Mouse (Mus musculus): Measurements from ENCODE around the gene Fam32a. TPM values are rescaled to one million over a fixed set of nuclear protein-coding genes. Genes with fewer than 3 reads are reported as not detected.

Gene Fam32a
- total RNA-seq, 1 experiment: 41.6 TPM

DNA sequence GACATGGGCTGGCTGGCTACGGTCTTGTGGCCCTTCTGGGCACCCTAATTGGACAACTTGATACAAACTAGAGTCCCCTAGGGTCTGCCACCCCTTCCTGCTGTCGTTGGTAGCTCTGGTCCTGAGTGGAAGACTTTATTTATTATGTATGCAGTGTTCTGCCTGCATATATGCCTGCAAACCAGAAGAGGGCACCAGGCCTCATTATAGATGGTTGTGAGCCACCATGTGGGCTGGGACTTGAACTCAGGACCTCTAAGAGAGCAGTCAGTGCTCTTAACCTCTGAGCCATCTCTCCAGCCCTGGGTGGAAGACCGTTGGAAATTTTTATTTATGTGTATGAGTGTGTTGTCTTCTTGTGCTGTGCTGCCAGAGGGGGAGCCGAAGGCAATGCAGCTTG, 1.2 kb downstream of the Fam32a start:
- no peak overlapping the region for H3K9ac ChIP-seq (ENCODE audit: insufficient read depth, low read depth, low read length, poor library complexity, severe bottlenecking)
- peaks cover 0 to 6% of the 10 kb centered on the region in 2 experiments; a peak in 2 of 4 replicates for H3K4me1 ChIP-seq (ENCODE audit: control insufficient read depth in 2 of 2, insufficient read depth in 2 of 2, low read length in 2 of 2, poor library complexity in 1 of 2)
- peaks cover 9% of the 10 kb centered on the region; the same call in 1 of the 2 replicates for H3K36me3 ChIP-seq (ENCODE audit: control insufficient read depth, insufficient read depth, low read length, poor library complexity, severe bottlenecking)
- H3K9me3 ChIP-seq (ENCODE audit: control insufficient read depth, insufficient read depth, low read depth, low read length): no peaks in the 10 kb centered on the region
- H3K27ac ChIP-seq (ENCODE audit: insufficient read depth, low read depth, low read length, poor library complexity, severe bottlenecking): no peak overlapping the region
- in situ Hi-C loops (cut with MboI; ENCODE audit: low sequenced_read_pairs in 2 of 2, unreplicated experiment in 2 of 2): no loop called here
- no peak overlapping the region for H3K4me3 ChIP-seq (ENCODE audit: insufficient read depth in 1 of 2, low read depth in 1 of 2, low read length in 2 of 2, poor library complexity in 1 of 2, severe bottlenecking in 1 of 2)
- TF ChIP-seq CHD2 (IDR thresholded peaks at IDR 0.05; ENCODE audit: low read depth, low read length): no peak
- TF ChIP-seq ZNF384 (IDR thresholded peaks at IDR 0.05; ENCODE audit: low read depth, low read length): no peak
- TF ChIP-seq ZC3H11A (IDR thresholded peaks at IDR 0.05; ENCODE audit: borderline replicate concordance, low read depth, low read length): no peak
- TF ChIP-seq MAFK (IDR thresholded peaks at IDR 0.05; ENCODE audit: insufficient read depth, low read depth, low read length): no peak
- TF ChIP-seq HCFC1 (IDR thresholded peaks at IDR 0.05; ENCODE audit: borderline replicate concordance, insufficient read depth, low read length): no peak
- DNase-seq (ENCODE audit: low read depth, low spot score): no peak

DNA sequence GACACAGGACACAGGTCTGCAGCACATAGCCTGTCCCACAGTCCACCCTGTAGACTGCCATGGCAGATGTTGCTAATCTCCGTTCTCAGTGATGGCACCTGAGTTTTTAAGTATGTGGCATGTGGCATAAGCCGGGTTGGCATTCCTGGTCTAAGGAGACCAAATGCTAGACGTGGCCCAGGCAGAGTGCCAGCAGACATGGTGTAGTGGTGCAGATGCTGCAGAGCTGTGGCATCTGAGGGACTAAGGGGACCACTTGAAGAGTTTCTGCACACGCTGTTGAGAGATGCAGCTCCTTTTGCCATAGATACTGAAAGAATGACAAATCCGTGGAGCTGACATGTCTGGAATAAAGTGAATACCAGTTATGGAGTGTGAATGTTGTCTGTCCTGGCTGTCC, 3.1 kb downstream of the Fam32a start:
- in situ Hi-C loops (cut with MboI; ENCODE audit: low sequenced_read_pairs in 2 of 2, unreplicated experiment in 2 of 2): no loop called here
- DNase-seq (ENCODE audit: low read depth, low spot score): no peak
- H3K4me3 ChIP-seq (ENCODE audit: insufficient read depth in 1 of 2, low read depth in 1 of 2, low read length in 2 of 2, poor library complexity in 1 of 2, severe bottlenecking in 1 of 2): no peak overlapping the region
- H3K27ac ChIP-seq (ENCODE audit: insufficient read depth, low read depth, low read length, poor library complexity, severe bottlenecking): no peak overlapping the region
- peaks cover 9% of the 10 kb centered on the region; the same call in 1 of the 2 replicates for H3K36me3 ChIP-seq (ENCODE audit: control insufficient read depth, insufficient read depth, low read length, poor library complexity, severe bottlenecking)
- no peaks in the 10 kb centered on the region for H3K9me3 ChIP-seq (ENCODE audit: control insufficient read depth, insufficient read depth, low read depth, low read length)
- H3K4me1 ChIP-seq (ENCODE audit: control insufficient read depth in 2 of 2, insufficient read depth in 2 of 2, low read length in 2 of 2, poor library complexity in 1 of 2): peaks cover 0 to 6% of the 10 kb centered on the region in 2 experiments; a peak in 2 of 4 replicates
- no peak overlapping the region for H3K9ac ChIP-seq (ENCODE audit: insufficient read depth, low read depth, low read length, poor library complexity, severe bottlenecking)
- no peak for TF ChIP-seq MAFK (IDR thresholded peaks at IDR 0.05; ENCODE audit: insufficient read depth, low read depth, low read length)
- TF ChIP-seq ZC3H11A (IDR thresholded peaks at IDR 0.05; ENCODE audit: borderline replicate concordance, low read depth, low read length): no peak
- TF ChIP-seq ZNF384 (IDR thresholded peaks at IDR 0.05; ENCODE audit: low read depth, low read length): no peak
- TF ChIP-seq HCFC1 (IDR thresholded peaks at IDR 0.05; ENCODE audit: borderline replicate concordance, insufficient read depth, low read length): no peak

DNA sequence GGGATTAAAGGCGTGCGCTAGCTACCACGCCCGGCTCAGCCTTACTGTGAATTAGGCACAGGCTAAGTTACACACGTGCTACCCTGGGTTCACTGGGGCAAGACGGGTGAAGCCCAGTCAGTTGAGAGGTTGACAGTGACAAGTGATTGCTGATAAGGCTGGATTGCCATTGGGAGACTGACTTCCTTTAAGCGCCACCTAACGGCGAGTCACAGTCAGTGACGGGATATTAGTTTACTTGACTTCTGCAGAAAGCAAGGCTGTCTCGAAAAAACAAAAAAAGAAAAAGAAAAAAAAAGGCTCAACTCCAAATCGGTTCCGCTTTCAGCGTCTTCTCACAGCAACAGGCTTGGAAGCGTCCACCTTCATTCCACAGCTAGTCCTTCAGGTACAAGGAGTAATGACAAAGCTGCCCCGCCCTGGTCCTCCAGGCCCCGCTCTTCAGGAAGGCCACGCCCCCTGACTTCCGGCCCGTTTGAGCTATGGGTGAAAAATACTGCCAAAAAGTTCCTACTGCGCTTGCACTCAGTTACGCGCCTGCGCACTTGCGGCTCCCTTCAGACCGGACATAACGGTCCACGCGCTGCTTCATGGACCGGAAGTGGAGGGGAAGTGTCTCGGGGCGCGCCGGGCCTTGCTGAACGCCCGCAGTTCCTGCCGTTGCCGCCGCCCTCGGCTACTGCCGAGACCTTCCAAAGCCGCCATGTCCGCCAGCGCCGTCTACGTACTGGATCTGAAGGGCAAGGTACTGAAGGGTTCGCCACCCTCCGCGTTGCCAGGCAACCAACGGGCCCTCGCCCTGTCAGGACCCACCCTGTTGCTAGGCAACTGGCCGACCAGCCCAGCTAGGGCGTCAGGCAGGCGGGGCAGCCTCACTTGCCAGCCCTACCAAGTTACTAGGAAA, 20.2 kb downstream of the Fam32a start, which contains the start of gene Ap1m1:
Gene Ap1m1, plus strand, starts transcription at position 520 of the 904 bp plus-strand sequence.
- no peaks in the 10 kb centered on the region for H3K36me3 ChIP-seq (ENCODE audit: control insufficient read depth, insufficient read depth, low read length, poor library complexity, severe bottlenecking)
- no peaks in the 10 kb centered on the region for H3K4me1 ChIP-seq (ENCODE audit: control insufficient read depth in 2 of 2, insufficient read depth in 2 of 2, low read length in 2 of 2, poor library complexity in 1 of 2)
- peak within 1 kb of the TSS; percentile 75 to 80 for H3K4me3 ChIP-seq (ENCODE audit: insufficient read depth in 1 of 2, low read depth in 1 of 2, low read length in 2 of 2, poor library complexity in 1 of 2, severe bottlenecking in 1 of 2)
- in situ Hi-C loops (cut with MboI; ENCODE audit: low sequenced_read_pairs in 2 of 2, unreplicated experiment in 2 of 2): no loop called here
- peak within 1 kb of the TSS; percentile 89 for H3K27ac ChIP-seq (ENCODE audit: insufficient read depth, low read depth, low read length, poor library complexity, severe bottlenecking)
- TF ChIP-seq MAFK (IDR thresholded peaks at IDR 0.05; ENCODE audit: insufficient read depth, low read depth, low read length) (peak; percentile 72), ZC3H11A (IDR thresholded peaks at IDR 0.05; ENCODE audit: borderline replicate concordance, low read depth, low read length) (no peak; the same call in 1 of the 2 replicates), CHD2 (IDR thresholded peaks at IDR 0.05; ENCODE audit: low read depth, low read length) (no peak), HCFC1 (IDR thresholded peaks at IDR 0.05; ENCODE audit: borderline replicate concordance, insufficient read depth, low read length) (peak; percentile 73; the same call in 1 of the 2 replicates), ZNF384 (IDR thresholded peaks at IDR 0.05; ENCODE audit: low read depth, low read length) (peak; percentile 75)
- no peaks in the 10 kb centered on the region for H3K9me3 ChIP-seq (ENCODE audit: control insufficient read depth, insufficient read depth, low read depth, low read length)
- peak; percentile 99 for DNase-seq (ENCODE audit: low read depth, low spot score)
- H3K9ac ChIP-seq (ENCODE audit: insufficient read depth, low read depth, low read length, poor library complexity, severe bottlenecking): peak within 1 kb of the TSS; percentile 78

DNA sequence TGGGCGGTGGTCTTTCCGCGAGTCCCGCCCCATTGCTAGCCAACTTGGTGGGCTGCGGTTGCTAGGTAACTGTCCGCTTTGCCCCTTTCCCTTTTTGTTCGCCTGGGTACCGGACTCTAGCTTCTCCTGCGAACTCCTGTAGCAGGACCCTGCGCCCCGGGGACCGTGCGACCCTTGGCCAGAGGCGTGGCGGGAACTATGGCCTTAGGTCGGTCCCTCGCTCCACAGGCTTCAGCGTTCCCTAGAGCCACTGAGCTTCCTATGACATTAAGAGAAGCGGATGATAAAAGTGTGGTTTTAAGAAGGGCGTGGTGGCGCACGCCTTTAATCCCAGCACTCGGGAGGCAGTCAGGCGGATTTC, 20.9 kb downstream of the Fam32a start:
- in situ Hi-C loops (cut with MboI; ENCODE audit: low sequenced_read_pairs in 2 of 2, unreplicated experiment in 2 of 2): no loop called here
- DNase-seq (ENCODE audit: low read depth, low spot score): no peak
- peak overlapping the region; percentile 64 for H3K9ac ChIP-seq (ENCODE audit: insufficient read depth, low read depth, low read length, poor library complexity, severe bottlenecking)
- H3K4me1 ChIP-seq (ENCODE audit: control insufficient read depth in 2 of 2, insufficient read depth in 2 of 2, low read length in 2 of 2, poor library complexity in 1 of 2): no peaks in the 10 kb centered on the region
- no peaks in the 10 kb centered on the region for H3K36me3 ChIP-seq (ENCODE audit: control insufficient read depth, insufficient read depth, low read length, poor library complexity, severe bottlenecking)
- H3K9me3 ChIP-seq (ENCODE audit: control insufficient read depth, insufficient read depth, low read depth, low read length): no peaks in the 10 kb centered on the region
- peak overlapping the region; percentile 75 to 80 for H3K4me3 ChIP-seq (ENCODE audit: insufficient read depth in 1 of 2, low read depth in 1 of 2, low read length in 2 of 2, poor library complexity in 1 of 2, severe bottlenecking in 1 of 2)
- no peak for TF ChIP-seq ZC3H11A (IDR thresholded peaks at IDR 0.05; ENCODE audit: borderline replicate concordance, low read depth, low read length)
- no peak for TF ChIP-seq ZNF384 (IDR thresholded peaks at IDR 0.05; ENCODE audit: low read depth, low read length)
- no peak for TF ChIP-seq CHD2 (IDR thresholded peaks at IDR 0.05; ENCODE audit: low read depth, low read length)
- TF ChIP-seq MAFK (IDR thresholded peaks at IDR 0.05; ENCODE audit: insufficient read depth, low read depth, low read length): no peak
- no peak for TF ChIP-seq HCFC1 (IDR thresholded peaks at IDR 0.05; ENCODE audit: borderline replicate concordance, insufficient read depth, low read length)
- H3K27ac ChIP-seq (ENCODE audit: insufficient read depth, low read depth, low read length, poor library complexity, severe bottlenecking): peak overlapping the region; percentile 34; the same call in 1 of the 2 replicates

Measured in ES-E14 (cell line).